ENCODE assay signal across 12 mouse cellular contexts in the genomic region with DNA sequence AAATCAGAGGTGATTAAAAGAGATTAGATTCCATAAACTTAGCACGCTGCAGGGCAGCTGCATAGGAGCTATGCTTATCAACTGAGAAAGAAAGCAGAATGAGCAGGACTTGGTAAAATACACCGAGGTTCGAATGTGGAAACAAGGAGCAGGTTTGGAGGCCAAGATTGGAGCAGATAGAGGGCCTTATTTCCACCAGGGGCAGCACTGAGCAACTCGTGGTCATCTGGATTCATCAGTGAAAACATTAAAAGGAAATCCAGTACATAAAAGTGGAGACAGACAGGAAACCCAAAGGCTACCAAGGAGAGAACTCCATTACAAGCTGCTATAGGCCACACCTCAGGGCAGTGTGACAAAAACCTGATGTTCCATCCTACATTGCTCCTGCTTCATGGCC.
DNase-seq lines count a peak whose midpoint lies in the region; TF ChIP-seq lines count a peak whose summit lies in the region.
"Had no signal": no experiment of that assay in that cellular context is flagged by ENCODE, and none has a peak within 500 bp of the region (broad histone marks: within the 10 kb centered on the region; RNA-seq: fewer than 3 reads in every experiment).

No protein-coding gene starts in this region.

- no peak overlapping the region; the same call in 1 of the 2 replicates for H3K27ac ChIP-seq in kidney, adult 2 months (ENCODE audit: insufficient read depth, low read depth, low read length)
- H3K27ac ChIP-seq: neural tube, embryonic 15.5 days had no signal

- 0 out of 2 replicates have a peak, but pooled peaks cover 2% of the 10 kb centered on the region for H3K36me3 ChIP-seq in kidney, adult 2 months (ENCODE audit: control insufficient read depth, insufficient read depth, low read length)
- H3K36me3 ChIP-seq in splenic B cell, adult 2 months (ENCODE audit: control insufficient read depth, insufficient read depth, low read length, poor library complexity, severe bottlenecking), result no peaks in the 10 kb centered on the region
- H3K36me3 ChIP-seq: neural tube, embryonic 15.5 days had no signal

- H3K27me3 ChIP-seq in kidney, adult 2 months (replicated peaks; ENCODE audit: control insufficient read depth, insufficient read depth, low read length), result no peaks in the 10 kb centered on the region
- no peaks in the 10 kb centered on the region for H3K27me3 ChIP-seq in splenic B cell, adult 2 months (ENCODE audit: control insufficient read depth, insufficient read depth, low read length, poor library complexity, severe bottlenecking)
- H3K27me3 ChIP-seq: neural tube, embryonic 15.5 days had no signal

- 84% methylated on average over 4 of the region's 4 CpGs for WGBS in kidney, adult 2 months

- DNase-seq in kidney, adult 2 months, result no peak
- no peak for DNase-seq in kidney, postnatal 14 days
- peak; percentile 11 for DNase-seq in thymus, postnatal 0 days (ENCODE audit: low spot score)
- DNase-seq in thymus, postnatal 10 days (ENCODE audit: low spot score in 2 of 2), result no peak
- peak; percentile 41 for DNase-seq in R1 (ENCODE audit: low read depth, low spot score)
- peak; percentile 24 for DNase-seq in splenic B cell, adult 2 months (ENCODE audit: low read depth, low spot score)
- DNase-seq in MN1 (ENCODE audit: low spot score), result no peak
- DNase-seq in adrenal gland, adult 18-20 months (ENCODE audit: low spot score in 2 of 2), result no peak
- DNase-seq: lung, postnatal 10 days; midbrain, embryonic 14.5 days; right cerebral cortex, postnatal 14 days had no signal

- peak; percentile 40 for TF ChIP-seq CTCF in kidney, adult 2 months (conservative IDR thresholded peaks at IDR 0.05; ENCODE audit: insufficient read depth, insufficient read length, low read depth, low read length)

- no peak for TF ChIP-seq POLR2A in kidney, adult 2 months (IDR thresholded peaks at IDR 0.05; ENCODE audit: low read depth, low read length)

- no peaks in the 10 kb centered on the region for H3K4me1 ChIP-seq in kidney, adult 2 months (ENCODE audit: control insufficient read depth, insufficient read depth, low read length)

- no peak overlapping the region for H3K4me3 ChIP-seq in kidney, adult 2 months (ENCODE audit: insufficient read depth, low read depth, low read length)
- H3K4me3 ChIP-seq: neural tube, embryonic 15.5 days had no signal

Comparison
In these comparisons a context has a peak if more than half of its experiments do, and no peak if none do; other contexts are left out.
1. DNase-seq: peak in thymus, postnatal 0 days (single experiment), R1 (single experiment) and splenic B cell, adult 2 months (single experiment); none in kidney, adult 2 months (single experiment), kidney, postnatal 14 days (single experiment), thymus, postnatal 10 days (0 of 2), MN1 (single experiment) and adrenal gland, adult 18-20 months (0 of 2).